Mouse (Mus musculus): ENCODE results near the gene Tgoln1. TPM values are rescaled to one million over a fixed set of nuclear protein-coding genes. Genes with fewer than 3 reads are reported as not detected.

Tgoln1 gene
- polyA plus RNA-seq (2015; fragmentation: Nextera tagmentation; extraction: Ambion mirVana), result 22.0 and 23.0 TPM in 2 replicates

DNA sequence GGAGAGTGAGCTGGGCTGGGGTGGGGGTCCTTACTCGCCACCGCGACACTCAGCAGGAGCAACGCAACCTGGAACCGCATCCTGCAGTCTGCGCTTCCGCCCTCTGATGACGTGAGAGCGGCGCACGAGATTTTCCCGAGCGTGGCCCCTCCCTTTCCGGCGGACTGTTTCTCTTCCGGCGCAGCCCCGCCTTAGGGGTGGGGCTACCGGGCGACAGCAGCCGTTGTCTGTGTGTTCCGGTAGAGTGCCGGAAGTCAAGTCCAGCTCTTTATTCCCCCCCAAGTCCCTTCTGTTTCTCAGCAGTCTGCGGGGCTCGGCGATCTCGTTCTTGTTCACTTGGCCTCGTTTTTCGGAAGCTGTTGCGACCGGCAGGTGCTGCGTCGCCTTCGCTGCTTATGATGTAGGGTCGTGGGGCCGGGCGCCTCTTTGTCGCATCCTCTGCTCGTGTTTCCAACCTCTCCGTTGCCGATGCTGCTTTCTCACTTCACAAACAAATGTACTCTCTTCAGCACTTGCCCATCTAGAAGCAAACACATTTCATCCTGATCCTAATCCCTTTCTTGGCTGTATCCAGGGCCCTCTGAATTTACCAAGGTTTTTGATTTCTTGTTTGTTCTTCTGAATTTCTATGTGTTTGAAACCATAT lies at the start of gene Tgoln1:
Gene Tgoln1, minus strand, starts transcription at position 358 of the 646 bp plus-strand sequence.
- Histone ChIP-seq H3K9ac (peak within 1 kb of the TSS; percentile 84), H3K4me2 (replicated peaks) (peak within 1 kb of the TSS; percentile 97), H3K27me3 (no peaks in the 10 kb centered on the region), H3K4me1 (peaks cover 33% of the 10 kb centered on the region), H3K27ac (peak within 1 kb of the TSS; percentile 88), H3K9me3 (no peaks in the 10 kb centered on the region), H3K4me3 (peak within 1 kb of the TSS; percentile 84), H3K36me3 (peaks cover 21% of the 10 kb centered on the region)
- peak; percentile 97 for ATAC-seq (ENCODE audit: low FRiP score, low read depth)
- under 1% methylated on average over 41 of the region's 41 CpGs for WGBS

DNA sequence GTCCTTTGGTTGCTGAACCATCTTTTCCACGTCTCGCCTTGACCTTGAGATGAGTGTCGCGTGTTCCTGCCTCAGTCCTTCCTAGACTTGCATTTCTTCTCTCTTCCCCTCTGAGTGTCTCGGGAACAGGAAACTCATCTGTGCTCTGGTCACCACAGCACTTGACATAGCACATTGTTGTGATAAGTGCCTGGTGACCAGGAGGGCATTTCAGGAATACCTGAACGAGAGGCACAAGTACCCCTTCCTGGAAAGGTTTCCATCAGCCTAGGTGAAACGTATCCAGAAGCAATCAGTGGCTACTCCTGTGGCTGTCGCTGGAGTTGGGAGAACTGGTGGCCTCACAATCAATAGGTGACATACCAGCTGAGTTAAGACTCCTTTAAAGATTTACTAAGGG lies 47.5 kb upstream of the Tgoln1 start:
- Histone ChIP-seq H3K4me2 (replicated peaks) (no peak overlapping the region), H3K9ac (no peak overlapping the region), H3K27ac (no peak overlapping the region), H3K36me3 (no peaks in the 10 kb centered on the region), H3K4me3 (no peak overlapping the region), H3K4me1 (peaks cover 82% of the 10 kb centered on the region), H3K9me3 (no peaks in the 10 kb centered on the region), H3K27me3 (no peaks in the 10 kb centered on the region)
- ATAC-seq (ENCODE audit: low FRiP score, low read depth), result no peak
- WGBS, result 73% methylated on average over 8 of the region's 8 CpGs

DNA sequence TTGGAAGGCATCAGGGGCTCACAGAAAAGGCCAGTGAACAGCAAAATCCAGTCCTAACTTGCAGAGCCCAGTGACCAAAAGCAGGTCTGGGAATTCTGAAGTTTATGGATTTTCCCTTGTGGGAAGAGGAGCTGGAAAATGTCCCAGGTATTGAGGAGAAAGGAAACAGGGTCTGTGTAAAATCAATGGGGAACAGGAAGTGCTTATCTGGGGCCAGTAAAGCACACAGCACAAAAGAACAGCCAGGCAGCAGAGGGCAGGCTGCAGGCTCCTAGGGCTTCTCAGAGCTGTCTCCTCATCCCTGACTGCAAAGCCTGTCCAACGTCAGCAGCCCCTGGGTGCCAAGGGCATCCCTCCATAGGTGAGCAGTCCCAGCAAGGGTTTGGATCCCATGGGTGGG lies 46.2 kb upstream of the Tgoln1 start:
- H3K36me3 ChIP-seq, result no peaks in the 10 kb centered on the region
- H3K4me1 ChIP-seq, result peaks cover 75% of the 10 kb centered on the region
- 11% methylated on average over 1 of the region's 1 CpGs for WGBS
- peak overlapping the region; percentile 50 for H3K9ac ChIP-seq
- H3K4me3 ChIP-seq, result no peak overlapping the region
- no peaks in the 10 kb centered on the region for H3K27me3 ChIP-seq
- peak overlapping the region; percentile 67; the same call in 1 of the 2 replicates for H3K27ac ChIP-seq
- no peak for ATAC-seq (ENCODE audit: low FRiP score, low read depth)
- H3K9me3 ChIP-seq, result no peaks in the 10 kb centered on the region
- no peak overlapping the region; the same call in 1 of the 2 replicates for H3K4me2 ChIP-seq (replicated peaks)

DNA sequence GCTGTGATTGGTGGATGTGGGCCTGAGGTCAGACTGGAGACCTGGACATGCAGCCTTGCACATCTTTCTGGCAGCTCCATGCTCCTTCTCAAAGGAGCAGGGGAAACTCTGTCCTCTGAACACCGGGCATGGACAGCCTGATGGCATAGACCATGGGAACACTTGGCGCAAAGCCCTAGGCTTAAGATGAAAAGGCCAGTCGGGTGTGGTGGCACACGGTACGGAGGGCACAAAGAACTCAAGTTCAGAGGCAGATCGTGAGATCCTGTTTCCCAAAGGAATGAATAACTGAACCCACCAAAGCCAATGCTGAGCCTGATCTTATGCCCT lies 43.6 kb upstream of the Tgoln1 start:
- no peak overlapping the region for H3K4me3 ChIP-seq
- H3K4me2 ChIP-seq (replicated peaks), result no peak overlapping the region
- peaks cover 80% of the 10 kb centered on the region for H3K4me1 ChIP-seq
- ATAC-seq (ENCODE audit: low FRiP score, low read depth), result no peak
- 81% methylated on average over 6 of the region's 6 CpGs for WGBS
- H3K9me3 ChIP-seq, result no peaks in the 10 kb centered on the region
- no peak overlapping the region; the same call in 1 of the 2 replicates for H3K27ac ChIP-seq
- no peak overlapping the region for H3K9ac ChIP-seq
- H3K27me3 ChIP-seq, result no peaks in the 10 kb centered on the region
- H3K36me3 ChIP-seq, result no peaks in the 10 kb centered on the region

DNA sequence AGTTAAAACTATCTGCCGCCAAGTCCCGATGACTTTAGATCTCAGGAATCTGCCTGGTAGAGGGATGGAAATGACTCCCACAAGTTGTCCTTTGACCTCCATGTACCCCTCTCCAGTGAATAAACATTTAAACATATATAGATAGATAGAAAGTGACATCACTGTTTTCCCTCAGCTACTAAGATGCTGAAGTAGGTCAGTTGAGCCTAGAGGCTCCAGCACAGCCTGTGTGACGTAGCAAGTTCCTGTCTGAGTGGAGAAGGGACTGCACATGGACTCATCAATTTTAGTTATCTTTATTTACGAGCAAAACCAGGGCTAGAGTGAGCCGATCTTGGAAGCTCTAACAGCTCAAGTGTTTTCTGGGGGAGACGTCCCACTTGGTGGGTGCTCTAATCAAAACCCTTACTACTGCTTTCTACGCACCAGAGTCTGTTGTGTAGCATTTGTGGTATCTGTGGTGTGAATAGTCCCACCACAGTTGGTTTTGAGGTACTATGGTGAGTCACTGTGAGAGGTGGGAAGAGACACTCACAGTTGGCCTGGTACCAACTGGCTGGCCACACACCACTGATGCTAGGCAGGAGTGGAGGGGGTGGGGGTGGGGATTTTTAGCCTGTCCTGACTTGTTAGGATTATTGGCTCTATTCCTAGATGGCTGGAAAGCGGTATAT lies 43.1 kb upstream of the Tgoln1 start:
- no peak overlapping the region for H3K4me2 ChIP-seq (replicated peaks)
- no peaks in the 10 kb centered on the region for H3K9me3 ChIP-seq
- ATAC-seq (ENCODE audit: low FRiP score, low read depth), result no peak
- no peak overlapping the region for H3K4me3 ChIP-seq
- no peaks in the 10 kb centered on the region for H3K27me3 ChIP-seq
- H3K36me3 ChIP-seq, result no peaks in the 10 kb centered on the region
- no peak overlapping the region for H3K27ac ChIP-seq
- peaks cover 80% of the 10 kb centered on the region for H3K4me1 ChIP-seq
- H3K9ac ChIP-seq, result no peak overlapping the region
- 69% methylated on average over 8 of the region's 8 CpGs for WGBS

DNA sequence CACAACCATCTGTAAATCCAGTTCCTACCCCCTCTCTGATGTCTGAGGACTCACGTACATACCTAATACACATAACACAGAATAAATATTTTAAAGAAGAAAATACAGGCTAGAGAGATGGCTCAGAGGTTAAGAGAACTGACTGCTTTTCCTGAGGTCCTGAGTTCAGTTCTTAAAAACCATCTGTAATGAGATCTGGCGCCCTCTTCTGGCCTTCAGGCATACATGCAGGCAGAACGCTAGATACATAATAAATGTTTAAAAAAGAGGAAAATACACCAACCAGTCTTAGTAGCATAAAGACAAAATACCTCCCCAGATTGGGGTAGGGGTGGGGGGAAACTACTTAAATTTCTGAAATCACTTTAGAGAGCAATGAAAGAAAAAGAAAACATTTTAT lies 41.2 kb upstream of the Tgoln1 start:
- H3K27ac ChIP-seq, result no peak overlapping the region
- H3K9ac ChIP-seq, result no peak overlapping the region
- H3K4me1 ChIP-seq, result peaks cover 81% of the 10 kb centered on the region
- ATAC-seq (ENCODE audit: low FRiP score, low read depth), result no peak
- H3K4me2 ChIP-seq (replicated peaks), result no peak overlapping the region
- 60% methylated on average over 3 of the region's 3 CpGs for WGBS
- no peaks in the 10 kb centered on the region for H3K9me3 ChIP-seq
- H3K36me3 ChIP-seq, result no peaks in the 10 kb centered on the region
- no peak overlapping the region for H3K4me3 ChIP-seq
- H3K27me3 ChIP-seq, result no peaks in the 10 kb centered on the region

DNA sequence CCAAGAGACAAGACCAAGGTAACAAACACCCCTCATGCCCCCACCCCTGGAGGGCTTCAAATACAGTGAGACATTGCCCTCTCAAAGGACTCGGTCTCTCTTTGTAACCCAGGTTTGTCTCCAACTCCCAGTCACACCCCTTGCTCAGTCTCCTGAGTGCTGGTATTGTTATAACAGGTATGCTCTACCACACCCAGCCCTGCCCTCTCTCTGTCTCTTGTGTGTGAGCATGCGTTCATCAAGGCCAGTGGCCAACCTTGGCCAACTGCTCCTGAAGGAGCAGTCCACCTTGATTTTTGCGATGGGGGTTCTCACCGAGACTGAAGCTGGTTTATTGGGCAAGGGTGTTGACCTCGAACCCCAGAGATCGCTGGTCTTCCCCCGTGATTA lies 39.2 kb upstream of the Tgoln1 start:
- Histone ChIP-seq H3K36me3 (no peaks in the 10 kb centered on the region), H3K27me3 (no peaks in the 10 kb centered on the region), H3K4me3 (peak overlapping the region; percentile 41), H3K9ac (peak overlapping the region; percentile 59), H3K27ac (peak overlapping the region; percentile 97), H3K4me1 (peaks cover 75% of the 10 kb centered on the region), H3K4me2 (replicated peaks) (peak overlapping the region; percentile 73), H3K9me3 (no peaks in the 10 kb centered on the region)
- no peak for ATAC-seq (ENCODE audit: low FRiP score, low read depth)
- 42% methylated on average over 7 of the region's 7 CpGs for WGBS

DNA sequence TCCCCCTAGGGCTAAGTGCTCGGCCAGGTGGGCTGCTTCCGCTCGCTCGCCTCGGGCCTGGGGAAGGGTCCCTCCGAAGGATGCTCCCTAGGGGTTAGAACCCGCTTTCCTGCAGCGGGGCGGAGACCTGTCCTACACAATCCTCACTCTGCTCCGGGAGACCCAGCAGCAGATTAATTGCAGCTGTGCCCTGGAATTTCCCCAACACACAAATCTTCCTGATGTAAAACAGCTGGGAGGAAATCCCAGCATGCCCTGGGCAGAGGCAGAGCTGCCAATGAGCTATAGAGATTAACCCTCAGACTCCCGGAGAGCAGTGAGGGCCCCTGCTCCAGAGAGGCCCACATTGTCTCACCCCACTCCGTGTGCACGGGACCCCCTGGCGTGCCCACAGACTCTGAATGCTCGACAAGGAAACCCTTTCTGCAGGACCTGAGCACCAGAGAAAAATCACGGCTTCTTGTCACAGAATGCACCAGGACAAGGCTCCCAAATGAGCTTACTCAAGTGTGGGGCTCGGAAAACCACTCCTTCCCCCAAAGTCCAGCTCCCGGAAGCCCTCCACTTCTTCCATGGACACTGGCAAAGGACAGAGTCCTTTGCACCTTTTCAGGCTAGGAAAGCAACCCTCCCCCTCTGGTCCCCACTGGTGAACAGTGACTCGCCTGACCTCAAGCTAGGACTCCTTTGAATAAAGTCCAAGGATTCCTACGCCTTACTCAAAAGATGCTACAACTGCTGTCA lies 38.7 kb upstream of the Tgoln1 start:
- H3K9me3 ChIP-seq, result no peaks in the 10 kb centered on the region
- peak overlapping the region; percentile 60 for H3K9ac ChIP-seq
- H3K4me2 ChIP-seq (replicated peaks), result peak overlapping the region; percentile 73
- peaks cover 75% of the 10 kb centered on the region for H3K4me1 ChIP-seq
- no peaks in the 10 kb centered on the region for H3K27me3 ChIP-seq
- no peaks in the 10 kb centered on the region for H3K36me3 ChIP-seq
- H3K4me3 ChIP-seq, result peak overlapping the region; percentile 41
- peak overlapping the region; percentile 97 for H3K27ac ChIP-seq
- ATAC-seq (ENCODE audit: low FRiP score, low read depth), result peak; percentile 88
- WGBS, result 5% methylated on average over 20 of the region's 20 CpGs

DNA sequence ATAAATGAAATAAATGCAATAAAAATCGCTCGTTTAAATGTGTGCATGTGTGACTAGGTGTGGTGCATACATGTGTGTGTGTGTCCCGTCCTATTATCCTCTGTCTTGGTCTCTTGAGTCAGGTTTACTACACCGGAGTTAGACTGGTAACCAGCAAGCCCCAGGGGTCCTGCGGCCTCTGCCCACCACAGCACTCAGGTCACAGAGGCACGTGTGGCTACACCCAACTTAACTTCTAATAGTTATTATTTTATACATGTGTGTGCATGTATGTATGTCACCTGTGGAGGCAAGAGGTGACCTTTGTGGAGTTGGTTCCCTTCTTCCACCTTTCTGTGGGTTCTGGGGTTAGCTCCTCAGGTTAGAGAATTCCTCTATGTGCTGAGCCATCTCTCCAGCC lies 37.6 kb upstream of the Tgoln1 start:
- Histone ChIP-seq H3K27me3 (no peaks in the 10 kb centered on the region), H3K9ac (no peak overlapping the region), H3K4me2 (replicated peaks) (peak overlapping the region; percentile 73; the same call in 1 of the 2 replicates), H3K4me1 (peaks cover 76% of the 10 kb centered on the region), H3K27ac (peak overlapping the region; percentile 97; the same call in 1 of the 2 replicates), H3K4me3 (no peak overlapping the region), H3K9me3 (no peaks in the 10 kb centered on the region), H3K36me3 (no peaks in the 10 kb centered on the region)
- ATAC-seq (ENCODE audit: low FRiP score, low read depth), result no peak
- 49% methylated on average over 6 of the region's 6 CpGs for WGBS

DNA sequence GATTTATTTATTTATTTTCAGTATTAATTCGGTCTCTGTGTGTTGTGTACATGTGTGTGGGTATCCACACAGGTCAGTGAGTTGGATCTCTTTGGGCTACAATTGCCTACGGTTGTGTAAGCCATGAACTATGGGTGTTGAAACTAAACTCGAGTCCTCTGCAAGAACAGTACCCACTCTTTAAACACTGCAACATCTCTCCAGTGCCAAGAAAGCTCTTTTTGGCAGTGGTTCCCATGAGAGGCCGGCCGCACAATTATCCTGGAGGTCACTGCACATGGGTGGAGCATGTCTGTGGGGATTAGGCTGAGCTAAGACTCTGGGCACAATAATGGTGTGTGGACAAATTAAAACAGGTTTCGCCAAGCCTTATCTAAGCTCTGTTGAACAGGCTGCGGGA lies 36.6 kb upstream of the Tgoln1 start:
- Histone ChIP-seq H3K36me3 (peaks cover 6% of the 10 kb centered on the region; the same call in 1 of the 2 replicates), H3K27me3 (no peaks in the 10 kb centered on the region), H3K27ac (no peak overlapping the region), H3K4me3 (no peak overlapping the region), H3K4me1 (peaks cover 85% of the 10 kb centered on the region), H3K9ac (no peak overlapping the region), H3K4me2 (replicated peaks) (no peak overlapping the region), H3K9me3 (no peaks in the 10 kb centered on the region)
- WGBS, result 68% methylated on average over 7 of the region's 7 CpGs
- ATAC-seq (ENCODE audit: low FRiP score, low read depth), result no peak

DNA sequence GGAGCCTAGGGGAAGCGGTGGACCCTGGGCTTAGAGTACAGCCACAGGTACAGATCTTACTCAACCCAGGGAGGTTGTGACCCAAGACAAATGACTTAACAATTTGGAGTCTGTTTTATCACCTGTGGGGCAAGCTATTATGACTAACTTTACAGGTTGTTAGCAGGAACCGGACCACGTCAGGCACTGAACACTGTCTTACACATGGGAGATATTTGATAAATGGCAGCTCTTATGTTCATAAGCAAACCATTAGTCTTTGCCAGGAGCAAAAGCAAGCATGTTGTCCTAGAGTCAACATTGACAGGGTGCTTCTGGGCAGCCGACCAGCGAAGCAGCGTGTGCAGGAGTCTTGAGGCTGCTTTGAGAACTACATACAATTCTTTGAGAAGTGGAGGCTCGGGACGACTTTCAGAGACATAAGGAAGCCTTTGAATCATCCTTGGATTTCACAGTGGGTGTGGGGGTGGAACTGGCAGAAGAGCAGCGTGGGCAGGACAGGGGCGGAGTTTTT lies 33.6 kb upstream of the Tgoln1 start:
- Histone ChIP-seq H3K27me3 (no peaks in the 10 kb centered on the region), H3K9me3 (no peaks in the 10 kb centered on the region), H3K4me2 (replicated peaks) (no peak overlapping the region), H3K36me3 (peaks cover 18% of the 10 kb centered on the region), H3K4me3 (no peak overlapping the region), H3K27ac (peak overlapping the region; percentile 44; the same call in 1 of the 2 replicates), H3K9ac (no peak overlapping the region), H3K4me1 (peaks cover 74% of the 10 kb centered on the region)
- ATAC-seq (ENCODE audit: low FRiP score, low read depth), result no peak
- WGBS, result 59% methylated on average over 10 of the region's 10 CpGs
